Mouse (Mus musculus) olfactory bulb, adult 2 months (tissue): ENCODE results near the gene Rbsn.

Experiments
- CTCF ChIP-seq: fragments of 200-500 bp; IDR thresholded peaks from 2 replicates; pipeline ENCODE4 v1.5.1; 2012; ENCODE audit warnings: low read depth, mild to moderate bottlenecking, low read length, moderate library complexity; ENCODE audit not compliant: insufficient read depth
- POLR2A ChIP-seq: fragments of 200-500 bp; IDR thresholded peaks from 2 replicates; pipeline ENCODE4 v1.6.1; 2012; ENCODE audit warnings: mild to moderate bottlenecking, low read depth, low read length, moderate library complexity; ENCODE audit not compliant: insufficient read depth

DNA sequence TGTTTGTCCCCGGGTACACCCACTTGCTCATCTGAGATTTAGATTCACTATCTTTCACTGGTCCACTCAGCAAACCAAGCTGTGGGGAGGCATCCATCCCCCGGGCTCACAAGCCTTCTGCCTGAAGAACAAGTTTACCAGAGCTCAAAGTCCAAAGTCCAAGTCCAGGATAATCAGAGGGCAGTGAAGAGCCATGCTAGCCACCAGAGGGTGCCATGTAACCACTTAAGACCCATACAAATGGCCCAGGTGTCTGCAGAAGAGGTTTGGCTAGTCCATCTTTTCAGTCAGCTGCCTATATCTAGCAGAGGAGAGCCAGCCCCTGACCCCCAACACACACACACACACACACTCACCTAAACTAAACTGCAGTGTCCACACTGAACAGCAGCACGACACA, 4.7 kb upstream of the Rbsn start:
- no peak for TF ChIP-seq POLR2A
- TF ChIP-seq CTCF = no peak
